Mouse (Mus musculus): ENCODE data around the gene Lmnb2.

GRCm38 (mm10) chr10:80857848-80858247, 60.2 kb downstream of the Lmnb2 start:
- no peak for TF ChIP-seq CTCF (IDR thresholded peaks at IDR 0.05; ENCODE audit: low read depth)
- TF ChIP-seq EP300 (IDR thresholded peaks at IDR 0.05; ENCODE audit: low read depth): no peak

Data from liver, embryonic 14.5 days (tissue).